Mouse (Mus musculus) intestine, postnatal 0 days (tissue): ENCODE data around the gene Clcn3. TPM values are rescaled to one million over a fixed set of nuclear protein-coding genes. Genes with fewer than 3 reads are reported as not detected.
"Not testable (repeated sequence)": the region's sequence is repeated elsewhere in the genome, so short reads cannot be mapped to it uniquely, and the experiment has no call there.

ENCODE experiments used
- ATAC-seq: fragments of 200-750 bp; cut with Nextera tagmentation; 2 replicates; pipeline ENCODE4 v1.8.0; 2017; ENCODE audit warnings: mild to moderate bottlenecking, moderate TSS enrichment, moderate library complexity
- H3K27ac ChIP-seq: fragments of 300-500 bp; sonication (generic); 2 replicates; pipeline ENCODE4 v1.5.1; 2014; ENCODE audit warnings: mild to moderate bottlenecking, low read depth, low read length, moderate library complexity
- H3K27me3 ChIP-seq: fragments of 300-500 bp; sonication (generic); replicated peaks from 2 replicates; pipeline ENCODE4 v1.6.1; 2014; ENCODE audit warnings: low read length, mixed read lengths; ENCODE audit not compliant: control insufficient read depth, insufficient read depth
- H3K36me3 ChIP-seq: fragments of 300-500 bp; sonication (generic); 2 replicates; pipeline ENCODE4 v1.6.1; 2014; ENCODE audit warnings: mild to moderate bottlenecking, moderate library complexity; ENCODE audit not compliant: control insufficient read depth, insufficient read depth
- H3K4me1 ChIP-seq: fragments of 300-500 bp; sonication (generic); replicated peaks from 2 replicates; pipeline ENCODE4 v1.6.1; 2014; ENCODE audit warnings: antibody characterized with exemption, low read length, mixed read lengths; ENCODE audit not compliant: control insufficient read depth, insufficient read depth
- H3K4me2 ChIP-seq: fragments of 300-500 bp; sonication (generic); replicated peaks from 2 replicates; pipeline ENCODE4 v1.6.1; 2014; ENCODE audit warnings: low read depth, mild to moderate bottlenecking, moderate library complexity
- H3K4me3 ChIP-seq: fragments of 300-500 bp; sonication (generic); 2 replicates; pipeline ENCODE4 v1.5.1; 2014; ENCODE audit warnings: low read depth, low read length
- H3K9ac ChIP-seq: fragments of 300-500 bp; sonication (generic); 2 replicates; pipeline ENCODE4 v1.6.1; 2014; ENCODE audit warnings: mild to moderate bottlenecking, low read depth, low read length
- H3K9me3 ChIP-seq: fragments of 300-500 bp; sonication (generic); 2 replicates; pipeline ENCODE4 v1.6.1; 2016; ENCODE audit warnings: mixed run types; ENCODE audit not compliant: control insufficient read depth
- CTCF ChIP-seq: sonication (generic); IDR thresholded peaks from 2 replicates; pipeline ENCODE4 v1.5.1; 2016; ENCODE audit warnings: low read depth, mild to moderate bottlenecking, control low read depth, antibody characterized with exemption, moderate library complexity
- WGBS: fragments of 180-500 bp; shearing (Covaris S2); extraction: QIAGEN DNeasy Blood & Tissue Kit; methylation state at CpG from one replicate; pipeline ENCODE4 v1.1.7; 2014; 5-methylcytosine and 5-hydroxymethylcytosine counted together
- polyA plus RNA-seq: library from polyadenylated mRNA; unstranded; fragments of >200 nt; fragmentation: Nextera tagmentation; extraction: Ambion mirVana; gene quantifications from 2 replicates; pipeline ENCODE4 v1.2.1, GENCODE M21; 2015

Gene Clcn3
- 22.2 and 24.2 TPM in 2 replicates for polyA plus RNA-seq

GRCm38 (mm10) chr8:60982701-60983687 is at the start of gene Clcn3:
Gene Clcn3, minus strand, starts transcription at chr8:60983300.
- peak; percentile 38 for TF ChIP-seq CTCF
- H3K9ac ChIP-seq: peak within 1 kb of the TSS; percentile 64
- peak; percentile 100 for ATAC-seq
- peak within 1 kb of the TSS; percentile 91 for H3K4me2 ChIP-seq
- peak within 1 kb of the TSS; percentile 88 for H3K4me3 ChIP-seq
- no peaks in the 10 kb centered on the region for H3K27me3 ChIP-seq
- H3K36me3 ChIP-seq: no peaks in the 10 kb centered on the region
- no peaks in the 10 kb centered on the region for H3K4me1 ChIP-seq
- H3K27ac ChIP-seq: peak within 1 kb of the TSS; percentile 98
- under 1% methylated on average over 100 of the region's 101 CpGs for WGBS
- H3K9me3 ChIP-seq: no peaks in the 10 kb centered on the region

DNA sequence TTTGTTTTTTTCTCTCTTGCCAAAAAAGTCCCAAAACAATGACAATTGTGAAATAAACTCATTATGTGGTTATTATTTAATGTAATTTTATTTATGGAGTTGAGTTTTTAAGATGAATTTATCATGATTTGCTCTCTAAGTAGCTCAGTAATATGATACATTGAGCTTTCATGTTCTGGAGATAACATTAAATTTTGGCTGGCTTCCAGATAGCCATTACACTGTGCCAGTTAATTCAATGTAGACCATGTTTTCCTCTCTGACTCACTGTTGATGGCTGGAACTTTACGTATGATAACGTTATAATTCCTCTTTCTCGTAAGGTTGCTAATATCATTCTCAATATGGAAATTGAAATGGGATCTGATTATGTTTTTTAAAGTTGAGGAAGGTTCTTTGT is 13.4 kb upstream of the Clcn3 start:
- no peak overlapping the region for H3K4me2 ChIP-seq
- 46% methylated on average over 3 of the region's 3 CpGs for WGBS
- no peak for TF ChIP-seq CTCF
- ATAC-seq: no peak
- 0 out of 2 replicates have a peak, but pooled peaks cover 2% of the 10 kb centered on the region for H3K4me1 ChIP-seq
- H3K27me3 ChIP-seq: no peaks in the 10 kb centered on the region
- H3K9me3 ChIP-seq: no peaks in the 10 kb centered on the region
- H3K9ac ChIP-seq: no peak overlapping the region
- H3K4me3 ChIP-seq: no peak overlapping the region
- H3K36me3 ChIP-seq: no peaks in the 10 kb centered on the region
- H3K27ac ChIP-seq: no peak overlapping the region

- whole genome bisulfite sequencing: 2% methylated on average over 12 of the region's 12 CpGs
- H3K9ac ChIP-seq: peak overlapping the region; percentile 74
- ATAC-seq: peak; percentile 34
- no peaks in the 10 kb centered on the region for H3K9me3 ChIP-seq
- 0 out of 2 replicates have a peak, but pooled peaks cover 2% of the 10 kb centered on the region for H3K4me1 ChIP-seq
- H3K4me2 ChIP-seq: peak overlapping the region; percentile 81
- H3K36me3 ChIP-seq: no peaks in the 10 kb centered on the region
- no peak; the same call in 1 of the 2 replicates for TF ChIP-seq CTCF
- H3K4me3 ChIP-seq: peak overlapping the region; percentile 85
- no peaks in the 10 kb centered on the region for H3K27me3 ChIP-seq
- H3K27ac ChIP-seq: peak overlapping the region; percentile 88
These were observed 10.5 kb upstream of the Clcn3 start for GRCm38 (mm10) chr8:60993639-60993986.

DNA sequence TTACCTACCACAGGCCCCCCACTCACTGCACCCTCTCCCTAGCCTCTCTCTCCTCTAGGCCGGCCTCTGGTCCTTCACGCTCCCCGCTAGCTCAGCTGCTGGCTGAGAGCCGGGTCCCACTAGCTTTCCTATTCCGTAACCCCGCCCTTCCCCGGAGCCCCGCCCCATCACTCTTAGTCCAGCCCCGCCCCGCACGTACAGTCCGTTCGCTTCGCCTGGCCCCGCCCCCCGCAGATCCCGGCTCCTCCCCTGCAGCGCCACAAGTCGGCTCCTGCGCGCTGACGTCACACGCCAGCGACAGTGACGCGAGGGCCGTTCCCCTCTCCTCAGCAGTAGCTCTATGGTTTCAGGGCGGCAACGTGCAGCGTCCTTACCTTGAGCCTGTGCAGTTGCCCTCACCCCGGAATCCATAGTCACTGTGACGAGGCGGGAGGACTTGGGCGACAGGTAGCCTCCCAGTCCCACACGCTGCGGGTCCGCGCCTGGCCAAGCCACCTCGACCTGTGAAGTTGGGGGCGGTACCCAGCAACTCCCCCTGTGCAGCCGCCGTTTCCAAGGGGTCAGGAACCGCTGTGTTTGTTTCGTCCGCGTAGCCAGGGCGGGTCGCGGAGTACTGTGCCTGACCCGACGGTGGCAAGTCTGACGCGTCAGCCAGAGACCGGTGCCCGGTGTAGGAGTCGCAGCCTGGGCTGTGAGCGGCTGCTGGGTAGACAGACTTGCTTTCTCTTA is 10.0 kb upstream of the Clcn3 start, which contains the start of gene Nek1:
Gene Nek1 (plus strand): TSS at position 286 of the 729 bp plus-strand sequence.
- peak; percentile 95 for ATAC-seq
- Histone ChIP-seq H3K4me3 (peak within 1 kb of the TSS; percentile 85), H3K27ac (peak within 1 kb of the TSS; percentile 88), H3K27me3 (no peaks in the 10 kb centered on the region), H3K36me3 (no peaks in the 10 kb centered on the region), H3K9me3 (no peaks in the 10 kb centered on the region), H3K4me2 (peak within 1 kb of the TSS; percentile 81), H3K4me1 (0 out of 2 replicates have a peak, but pooled peaks cover 2% of the 10 kb centered on the region), H3K9ac (peak within 1 kb of the TSS; percentile 74)
- under 1% methylated on average over 57 of the region's 57 CpGs for WGBS
- no peak; the same call in 1 of the 2 replicates for TF ChIP-seq CTCF

DNA sequence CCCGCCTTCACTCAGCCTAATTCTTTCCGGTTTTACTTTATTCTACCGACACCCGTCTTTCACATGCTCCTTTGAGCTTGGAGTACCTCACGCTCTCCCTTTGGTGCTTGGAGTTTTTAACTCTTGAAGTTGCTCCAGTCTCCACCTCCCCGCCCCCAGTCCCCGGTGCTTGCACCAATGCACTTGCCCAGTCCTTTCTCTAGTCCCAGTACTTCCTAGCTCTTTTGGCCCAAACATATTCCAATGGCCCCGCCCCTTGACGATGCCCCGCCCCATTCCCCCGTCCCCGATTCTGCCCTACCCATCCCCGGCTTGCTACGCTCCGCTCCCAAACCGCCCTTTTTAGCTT is 9.4 kb upstream of the Clcn3 start:
- under 1% methylated on average over 16 of the region's 16 CpGs for WGBS
- peak overlapping the region; percentile 81 for H3K4me2 ChIP-seq
- TF ChIP-seq CTCF: no peak
- peak; percentile 81 for ATAC-seq
- H3K9me3 ChIP-seq: no peaks in the 10 kb centered on the region
- H3K27me3 ChIP-seq: no peaks in the 10 kb centered on the region
- H3K4me3 ChIP-seq: peak overlapping the region; percentile 85
- H3K36me3 ChIP-seq: no peaks in the 10 kb centered on the region
- peak overlapping the region; percentile 88 for H3K27ac ChIP-seq
- H3K4me1 ChIP-seq: 0 out of 2 replicates have a peak, but pooled peaks cover 2% of the 10 kb centered on the region
- H3K9ac ChIP-seq: peak overlapping the region; percentile 74

DNA sequence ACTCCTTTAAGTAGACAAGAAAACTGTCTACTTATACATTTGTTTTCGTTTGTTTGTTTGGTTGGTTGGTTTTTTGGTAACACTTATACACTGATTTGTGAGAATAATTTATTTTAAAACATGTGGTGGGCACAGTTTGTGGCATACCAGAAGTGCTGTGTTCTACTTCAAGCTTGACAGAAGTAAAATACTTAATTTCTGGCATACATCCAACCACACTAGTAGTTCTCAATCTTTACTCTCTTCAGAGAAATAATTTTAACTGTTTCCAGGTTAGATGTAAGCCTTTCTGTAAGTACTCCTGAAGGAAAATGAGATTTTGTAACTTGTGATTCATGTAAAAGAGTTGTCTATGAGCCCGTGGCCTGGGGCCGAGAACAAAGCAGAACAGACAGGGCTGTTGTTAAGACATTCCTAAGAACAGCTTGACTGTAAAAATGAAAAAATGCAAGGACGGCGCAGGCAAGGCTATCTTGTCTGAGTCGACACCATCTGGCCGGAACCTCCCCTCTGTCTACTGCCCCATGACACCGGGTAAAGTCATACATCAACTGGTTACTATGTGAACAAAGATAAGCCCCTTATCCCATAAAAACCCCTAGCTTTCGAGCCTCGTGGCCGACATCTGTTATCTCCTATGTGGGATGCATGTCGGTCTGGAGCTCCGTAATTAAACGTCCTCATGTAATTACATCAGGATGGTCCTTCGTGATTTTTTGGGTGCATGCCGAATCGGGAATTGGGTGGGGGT is 1.3 kb upstream of the Clcn3 start:
- ATAC-seq, H3K36me3 ChIP-seq, H3K4me3 ChIP-seq, H3K4me1 ChIP-seq, H3K9me3 ChIP-seq, H3K27me3 ChIP-seq, H3K27ac ChIP-seq, H3K9ac ChIP-seq: not testable (repeated sequence)
- WGBS: 90% methylated on average over 17 of the region's 17 CpGs
- H3K4me2 ChIP-seq: peak overlapping the region; percentile 91; the same call in 1 of the 2 replicates
